In the genomic region with DNA sequence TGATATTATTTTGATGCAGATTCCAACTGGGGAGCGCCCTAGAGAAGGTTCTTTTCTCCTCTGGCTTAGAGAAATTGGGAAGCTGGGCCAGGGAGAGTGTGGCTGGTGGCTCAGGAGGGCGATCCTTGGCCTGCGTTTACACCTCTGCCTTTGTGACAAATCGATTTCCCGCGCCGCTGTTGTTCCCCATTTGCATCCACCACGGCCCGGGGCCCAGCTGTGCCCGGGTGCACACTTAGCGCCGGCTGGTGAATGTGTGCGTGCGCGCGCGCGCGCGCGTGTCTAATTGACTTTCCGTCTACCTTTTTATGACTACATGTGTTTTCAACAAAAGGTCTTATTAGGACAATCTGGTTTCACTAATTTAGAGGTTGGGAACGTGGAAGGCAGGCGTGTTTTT, we compare ENCODE assay signal across 9 mouse cellular contexts. TPM values are rescaled to one million over a fixed set of nuclear protein-coding genes. Genes with fewer than 3 reads are reported as not detected.
DNase-seq lines count a peak whose midpoint lies in the region; ATAC-seq and TF ChIP-seq lines count a peak whose summit lies in the region.
"Had no signal": no experiment of that assay in that cellular context is flagged by ENCODE, and none has a peak within 500 bp of the region (broad histone marks: within the 10 kb centered on the region; RNA-seq: fewer than 3 reads in every experiment).

No protein-coding gene starts in this region.

- peaks cover 48% of the 10 kb centered on the region for H3K4me1 ChIP-seq in E14TG2a.4 (replicated peaks; ENCODE audit: low read depth, low read length)
- H3K4me1 ChIP-seq in megakaryocyte, embryonic 14.5 days = peaks cover 26% of the 10 kb centered on the region

- no peak for TF ChIP-seq CTCF in E14TG2a.4 (conservative IDR thresholded peaks at IDR 0.05; ENCODE audit: low read length)

- no peaks in the 10 kb centered on the region for H3K9me3 ChIP-seq in E14TG2a.4 (ENCODE audit: low read length)
- no peaks in the 10 kb centered on the region for H3K9me3 ChIP-seq in megakaryocyte, embryonic 14.5 days

- peak overlapping the region; percentile 32; the same call in 1 of the 2 replicates for H3K4me3 ChIP-seq in E14TG2a.4 (replicated peaks; ENCODE audit: low read length)
- peak overlapping the region; percentile 64 for H3K4me3 ChIP-seq in megakaryocyte, embryonic 14.5 days (replicated peaks)

- H3K27me3 ChIP-seq in E14TG2a.4 (ENCODE audit: insufficient read depth, low read length) = peaks cover 66% of the 10 kb centered on the region
- peaks cover 66% of the 10 kb centered on the region for H3K27me3 ChIP-seq in megakaryocyte, embryonic 14.5 days (replicated peaks)

- ATAC-seq in granulocyte monocyte progenitor cell, adult 5-6 weeks (replicated peaks; ENCODE audit: poor library complexity, severe bottlenecking) = peak; percentile 76

- H3K36me3 ChIP-seq in E14TG2a.4 (ENCODE audit: insufficient read depth, low read length) = no peaks in the 10 kb centered on the region
- no peaks in the 10 kb centered on the region for H3K36me3 ChIP-seq in megakaryocyte, embryonic 14.5 days (replicated peaks; ENCODE audit: low read length)

- DNase-seq in ZHBTc4 (ENCODE audit: low read depth, low spot score) = peak; percentile 43
- DNase-seq in MN1 (ENCODE audit: low spot score) = no peak
- no peak for DNase-seq in spleen, adult 12 weeks (ENCODE audit: low spot score)
- DNase-seq in right cerebral cortex, postnatal 25 days = no peak
- no peak for DNase-seq in right cerebral cortex, postnatal 10 days (ENCODE audit: low spot score in 2 of 2)
- DNase-seq: adrenal gland, postnatal 14 days had no signal

RNA-seq across cellular contexts. Expression of a gene that starts 4.9 kb away (rescaled TPM):
- not detected in 2 replicates for total RNA-seq in granulocyte monocyte progenitor cell, adult 5-6 weeks (2014; fragmentation: Nextera tagmentation)
- not detected in 2 replicates for total RNA-seq in granulocyte monocyte progenitor cell, adult 5-6 weeks (2017)
- polyA plus RNA-seq in megakaryocyte, embryonic 14.5 days (2012; ENCODE audit: insufficient read depth, low replicate concordance) = not detected in 2 replicates
